Mouse (Mus musculus): ENCODE measurements around the gene Ube2d1. TPM values are rescaled to one million over a fixed set of nuclear protein-coding genes. Genes with fewer than 3 reads are reported as not detected.

Ube2d1 gene
- polyA plus RNA-seq, 1 experiment from 2014 or later: 153 TPM

DNA sequence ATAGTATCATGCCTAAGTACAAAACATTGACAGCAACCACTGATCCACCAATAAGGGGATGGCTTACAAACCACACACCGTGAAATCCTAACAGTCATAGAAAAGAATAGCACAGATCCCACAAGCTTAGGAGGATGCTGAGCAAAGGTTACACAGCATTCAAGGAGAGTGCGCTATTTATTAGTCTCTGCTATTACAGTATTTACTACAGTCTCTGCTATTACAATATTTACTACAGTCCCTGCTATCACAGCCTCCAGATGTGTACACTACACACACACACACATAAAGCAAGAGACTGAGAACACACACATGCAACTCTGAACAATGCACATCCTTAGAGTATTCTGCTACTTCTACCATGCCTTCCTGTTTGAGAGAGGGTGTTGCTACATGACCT is 17.1 kb downstream of the Ube2d1 start:
- Histone ChIP-seq H3K9ac (ENCODE audit: low read depth, low read length) (no peak overlapping the region), H3K4me1 (ENCODE audit: control insufficient read depth, insufficient read depth, low read depth, low read length) (peaks cover 7% of the 10 kb centered on the region), H3K4me3 (ENCODE audit: low read length) (no peak overlapping the region), H3K27me3 (replicated peaks; ENCODE audit: control insufficient read depth, insufficient read depth, low read length) (no peaks in the 10 kb centered on the region), H3K4me2 (ENCODE audit: low read length) (no peak overlapping the region), H3K36me3 (ENCODE audit: control insufficient read depth, insufficient read depth, low read length) (no peaks in the 10 kb centered on the region), H3K9me3 (ENCODE audit: control insufficient read depth, low read length) (no peaks in the 10 kb centered on the region), H3K27ac (ENCODE audit: low read depth, low read length) (no peak overlapping the region)
- WGBS: 88% methylated on average over 2 of the region's 2 CpGs
- no peak for ATAC-seq

DNA sequence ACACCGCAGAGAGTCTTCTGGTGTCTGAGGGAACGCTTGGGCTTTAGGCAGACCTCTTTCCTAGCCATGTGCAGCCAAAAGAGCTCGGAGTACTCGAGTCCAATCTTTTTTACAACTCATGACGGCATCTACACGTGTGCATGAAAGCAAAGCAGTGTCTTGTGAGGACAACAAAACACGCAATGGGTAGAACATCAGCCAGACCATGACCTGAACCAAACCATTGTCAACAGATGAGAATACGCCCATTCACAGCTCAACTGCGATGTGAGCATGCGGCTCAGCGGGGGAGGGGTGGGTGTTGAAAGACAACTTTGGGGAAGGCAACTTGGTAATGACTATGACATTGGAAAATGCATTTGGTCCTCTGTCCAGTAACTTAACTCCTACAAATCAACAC is 17.6 kb downstream of the Ube2d1 start:
- Histone ChIP-seq H3K9me3 (ENCODE audit: control insufficient read depth, low read length) (no peaks in the 10 kb centered on the region), H3K9ac (ENCODE audit: low read depth, low read length) (no peak overlapping the region), H3K27ac (ENCODE audit: low read depth, low read length) (no peak overlapping the region), H3K4me3 (ENCODE audit: low read length) (no peak overlapping the region), H3K4me1 (ENCODE audit: control insufficient read depth, insufficient read depth, low read depth, low read length) (peaks cover 2% of the 10 kb centered on the region), H3K36me3 (ENCODE audit: control insufficient read depth, insufficient read depth, low read length) (no peaks in the 10 kb centered on the region), H3K27me3 (replicated peaks; ENCODE audit: control insufficient read depth, insufficient read depth, low read length) (no peaks in the 10 kb centered on the region), H3K4me2 (ENCODE audit: low read length) (no peak overlapping the region)
- ATAC-seq: no peak
- 80% methylated on average over 11 of the region's 11 CpGs for WGBS

DNA sequence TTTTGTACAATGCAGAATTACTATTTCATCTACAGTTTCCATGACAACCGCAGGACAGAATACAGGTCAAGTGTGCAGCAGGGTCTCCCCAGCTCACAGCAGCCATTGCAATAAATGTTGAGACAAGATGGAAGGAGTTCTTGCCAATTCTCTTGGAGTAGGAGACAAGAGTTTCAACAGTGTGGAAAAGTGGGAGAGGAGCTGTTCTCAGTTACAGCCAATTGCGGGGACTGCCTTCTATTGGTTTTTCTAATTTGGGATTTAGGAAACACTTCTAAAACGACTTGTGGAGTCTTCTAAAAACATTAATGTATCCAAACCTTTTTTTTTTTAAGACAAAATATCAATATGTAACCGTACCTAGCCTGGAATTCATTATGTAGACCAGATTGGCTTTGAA is 20.0 kb downstream of the Ube2d1 start:
- WGBS: 93% methylated on average over 4 of the region's 4 CpGs
- Histone ChIP-seq H3K4me2 (ENCODE audit: low read length) (no peak overlapping the region), H3K4me3 (ENCODE audit: low read length) (no peak overlapping the region), H3K9ac (ENCODE audit: low read depth, low read length) (no peak overlapping the region), H3K27me3 (replicated peaks; ENCODE audit: control insufficient read depth, insufficient read depth, low read length) (no peaks in the 10 kb centered on the region), H3K27ac (ENCODE audit: low read depth, low read length) (no peak overlapping the region), H3K4me1 (ENCODE audit: control insufficient read depth, insufficient read depth, low read depth, low read length) (no peaks in the 10 kb centered on the region; the same call in none of the 2 replicates), H3K36me3 (ENCODE audit: control insufficient read depth, insufficient read depth, low read length) (no peaks in the 10 kb centered on the region), H3K9me3 (ENCODE audit: control insufficient read depth, low read length) (no peaks in the 10 kb centered on the region)
- no peak for ATAC-seq

DNA sequence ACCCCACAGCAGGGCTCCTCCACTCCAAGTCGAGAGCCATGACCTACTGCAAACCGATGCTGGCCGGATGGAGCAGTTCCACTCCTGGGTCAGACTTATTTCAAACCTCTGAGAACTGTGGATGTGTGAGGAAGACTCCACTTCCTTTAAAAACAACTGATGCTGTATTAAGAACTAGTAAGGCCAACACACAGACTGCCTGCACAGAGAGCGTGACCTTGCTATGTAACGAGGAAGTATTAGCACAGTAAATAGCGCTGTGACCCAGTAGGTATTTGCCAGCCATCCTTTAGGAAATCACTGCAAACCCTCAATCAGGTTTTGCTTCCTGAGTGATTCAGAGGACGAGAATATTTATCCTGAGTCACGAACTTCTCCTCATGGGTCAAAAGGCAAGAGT is 23.4 kb downstream of the Ube2d1 start:
- Histone ChIP-seq H3K27me3 (replicated peaks; ENCODE audit: control insufficient read depth, insufficient read depth, low read length) (no peaks in the 10 kb centered on the region), H3K4me1 (ENCODE audit: control insufficient read depth, insufficient read depth, low read depth, low read length) (no peaks in the 10 kb centered on the region; the same call in none of the 2 replicates), H3K4me3 (ENCODE audit: low read length) (no peak overlapping the region), H3K4me2 (ENCODE audit: low read length) (no peak overlapping the region), H3K9ac (ENCODE audit: low read depth, low read length) (no peak overlapping the region), H3K27ac (ENCODE audit: low read depth, low read length) (no peak overlapping the region), H3K9me3 (ENCODE audit: control insufficient read depth, low read length) (no peaks in the 10 kb centered on the region), H3K36me3 (ENCODE audit: control insufficient read depth, insufficient read depth, low read length) (peaks cover 6% of the 10 kb centered on the region; the same call in 1 of the 2 replicates)
- no peak for ATAC-seq
- WGBS: 80% methylated on average over 8 of the region's 8 CpGs

DNA sequence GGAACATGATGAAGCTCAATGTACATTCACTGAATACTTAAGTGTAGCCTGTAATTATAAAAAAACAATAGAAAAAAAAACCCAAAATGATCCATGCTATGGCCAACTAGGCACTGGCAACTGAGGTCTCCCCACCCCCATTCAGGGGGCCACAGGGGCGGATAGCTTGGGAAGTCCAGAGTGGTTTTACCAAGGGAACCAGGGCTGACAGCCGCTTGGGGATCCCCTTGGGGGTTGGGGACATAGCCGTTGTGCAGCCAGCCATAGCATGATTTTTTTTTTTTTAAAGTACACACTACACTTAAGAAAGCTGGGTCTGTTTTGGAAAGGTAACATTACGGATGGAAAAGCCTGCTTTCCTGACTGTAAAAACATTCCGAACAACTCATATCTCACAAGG is 26.1 kb downstream of the Ube2d1 start:
- H3K4me3 ChIP-seq (ENCODE audit: low read length): no peak overlapping the region
- 62% methylated on average over 5 of the region's 5 CpGs for WGBS
- H3K4me1 ChIP-seq (ENCODE audit: control insufficient read depth, insufficient read depth, low read depth, low read length): no peaks in the 10 kb centered on the region; the same call in 1 of the 2 replicates
- peaks cover 16% of the 10 kb centered on the region for H3K36me3 ChIP-seq (ENCODE audit: control insufficient read depth, insufficient read depth, low read length)
- H3K9me3 ChIP-seq (ENCODE audit: control insufficient read depth, low read length): no peaks in the 10 kb centered on the region
- no peaks in the 10 kb centered on the region for H3K27me3 ChIP-seq (replicated peaks; ENCODE audit: control insufficient read depth, insufficient read depth, low read length)
- no peak overlapping the region for H3K4me2 ChIP-seq (ENCODE audit: low read length)
- H3K9ac ChIP-seq (ENCODE audit: low read depth, low read length): no peak overlapping the region
- H3K27ac ChIP-seq (ENCODE audit: low read depth, low read length): no peak overlapping the region
- ATAC-seq: no peak

DNA sequence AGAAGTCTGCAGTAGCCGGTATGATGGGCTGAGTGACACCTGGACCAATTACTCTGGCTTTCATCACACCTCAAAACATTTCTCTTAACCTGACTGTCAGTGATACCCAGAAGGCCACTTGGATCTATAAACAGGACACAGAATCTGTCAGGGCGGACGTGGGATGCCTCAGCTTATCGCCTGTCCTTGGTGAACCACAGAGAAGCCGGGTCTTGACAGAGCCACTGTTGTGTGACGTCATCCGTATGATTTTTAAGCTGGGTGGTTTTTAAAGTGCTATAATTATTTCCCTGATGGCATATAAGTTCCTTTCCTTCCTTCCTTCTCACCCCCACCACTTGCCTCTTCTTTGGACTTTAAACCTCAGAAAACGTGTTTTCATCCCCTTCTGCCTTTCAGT is 26.5 kb downstream of the Ube2d1 start:
- H3K36me3 ChIP-seq (ENCODE audit: control insufficient read depth, insufficient read depth, low read length): peaks cover 16% of the 10 kb centered on the region

DNA sequence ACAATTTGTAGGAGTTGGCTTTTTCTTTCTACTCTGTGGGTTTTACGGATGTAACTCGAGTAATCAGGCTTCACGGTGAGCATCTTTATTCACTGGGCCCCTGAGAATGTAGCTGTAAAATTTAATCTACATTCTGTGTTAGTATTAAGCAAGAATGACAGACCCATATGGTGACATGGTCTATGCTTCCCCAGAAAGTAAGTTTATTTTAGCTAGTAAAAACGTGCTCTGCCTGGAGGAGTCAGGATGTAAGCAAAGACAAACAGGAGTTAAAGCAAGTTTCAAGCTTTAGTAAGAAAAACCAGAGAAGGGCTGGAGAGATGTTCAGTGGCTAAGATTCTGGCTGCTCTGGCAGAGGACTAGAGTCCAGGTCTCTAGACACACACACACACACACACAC is 31.9 kb downstream of the Ube2d1 start:
- Histone ChIP-seq H3K27me3 (replicated peaks; ENCODE audit: control insufficient read depth, insufficient read depth, low read length) (no peaks in the 10 kb centered on the region), H3K9me3 (ENCODE audit: control insufficient read depth, low read length) (no peaks in the 10 kb centered on the region), H3K27ac (ENCODE audit: low read depth, low read length) (no peak overlapping the region), H3K4me2 (ENCODE audit: low read length) (no peak overlapping the region), H3K4me3 (ENCODE audit: low read length) (no peak overlapping the region), H3K36me3 (ENCODE audit: control insufficient read depth, insufficient read depth, low read length) (peaks cover 12% of the 10 kb centered on the region), H3K4me1 (ENCODE audit: control insufficient read depth, insufficient read depth, low read depth, low read length) (no peaks in the 10 kb centered on the region), H3K9ac (ENCODE audit: low read depth, low read length) (no peak overlapping the region)
- 73% methylated on average over 4 of the region's 4 CpGs for WGBS
- no peak for ATAC-seq

More for the DNA sequence above, 26.5 kb downstream of the Ube2d1 start:
- H3K4me2 ChIP-seq (ENCODE audit: low read length): no peak overlapping the region
- H3K4me3 ChIP-seq (ENCODE audit: low read length): no peak overlapping the region
- no peaks in the 10 kb centered on the region; the same call in 1 of the 2 replicates for H3K4me1 ChIP-seq (ENCODE audit: control insufficient read depth, insufficient read depth, low read depth, low read length)
- no peaks in the 10 kb centered on the region for H3K27me3 ChIP-seq (replicated peaks; ENCODE audit: control insufficient read depth, insufficient read depth, low read length)
- 87% methylated on average over 8 of the region's 8 CpGs for WGBS
- H3K9me3 ChIP-seq (ENCODE audit: control insufficient read depth, low read length): no peaks in the 10 kb centered on the region
- no peak overlapping the region for H3K27ac ChIP-seq (ENCODE audit: low read depth, low read length)
- no peak overlapping the region for H3K9ac ChIP-seq (ENCODE audit: low read depth, low read length)
- no peak for ATAC-seq

DNA sequence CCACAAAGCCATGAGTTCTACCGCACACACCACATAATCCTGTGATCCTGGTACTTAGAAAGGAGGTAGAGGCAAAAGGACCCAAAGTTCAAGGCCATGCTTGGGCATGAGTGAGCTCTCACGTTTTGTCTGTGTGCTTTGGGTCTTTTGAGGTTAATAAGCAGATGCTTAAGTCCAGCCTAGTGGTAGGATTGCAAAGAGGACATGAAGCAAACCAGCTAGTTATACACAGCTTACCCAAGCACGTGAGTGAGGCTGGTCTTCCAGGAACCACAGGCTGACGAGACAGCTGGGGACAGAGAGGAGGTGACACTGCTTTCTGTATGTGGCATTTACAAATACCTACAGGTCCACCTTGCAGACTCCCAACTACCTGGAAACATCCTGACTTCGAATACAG is 32.6 kb downstream of the Ube2d1 start:
- no peaks in the 10 kb centered on the region for H3K9me3 ChIP-seq (ENCODE audit: control insufficient read depth, low read length)
- no peak overlapping the region for H3K9ac ChIP-seq (ENCODE audit: low read depth, low read length)
- WGBS: 81% methylated on average over 5 of the region's 5 CpGs
- ATAC-seq: no peak
- no peaks in the 10 kb centered on the region for H3K27me3 ChIP-seq (replicated peaks; ENCODE audit: control insufficient read depth, insufficient read depth, low read length)
- H3K4me3 ChIP-seq (ENCODE audit: low read length): no peak overlapping the region
- peaks cover 12% of the 10 kb centered on the region for H3K36me3 ChIP-seq (ENCODE audit: control insufficient read depth, insufficient read depth, low read length)
- no peak overlapping the region for H3K4me2 ChIP-seq (ENCODE audit: low read length)
- H3K27ac ChIP-seq (ENCODE audit: low read depth, low read length): no peak overlapping the region
- H3K4me1 ChIP-seq (ENCODE audit: control insufficient read depth, insufficient read depth, low read depth, low read length): no peaks in the 10 kb centered on the region

DNA sequence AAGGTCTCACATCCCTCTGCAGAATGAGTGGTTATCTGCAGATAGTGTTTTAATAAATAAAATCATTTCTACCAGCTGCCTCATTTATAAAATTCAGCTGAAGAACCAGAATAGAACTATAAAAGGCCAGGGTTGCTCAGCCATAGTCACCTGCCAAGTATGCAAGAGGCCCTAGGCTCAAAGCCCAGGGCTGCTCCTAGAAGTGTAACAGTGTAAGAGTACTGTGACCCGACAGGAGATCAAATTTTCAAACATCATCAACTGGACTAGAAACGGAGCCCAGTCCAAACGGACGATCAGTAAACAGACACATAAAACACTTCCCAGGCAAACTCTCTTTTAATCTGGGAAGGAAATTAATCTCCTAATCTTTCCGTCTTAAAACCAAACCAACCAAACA is 33.2 kb downstream of the Ube2d1 start:
- WGBS: 91% methylated on average over 5 of the region's 5 CpGs
- H3K9ac ChIP-seq (ENCODE audit: low read depth, low read length): no peak overlapping the region
- H3K36me3 ChIP-seq (ENCODE audit: control insufficient read depth, insufficient read depth, low read length): peaks cover 10% of the 10 kb centered on the region
- ATAC-seq: no peak
- H3K4me1 ChIP-seq (ENCODE audit: control insufficient read depth, insufficient read depth, low read depth, low read length): no peaks in the 10 kb centered on the region
- H3K27ac ChIP-seq (ENCODE audit: low read depth, low read length): no peak overlapping the region
- no peak overlapping the region for H3K4me2 ChIP-seq (ENCODE audit: low read length)
- no peaks in the 10 kb centered on the region for H3K27me3 ChIP-seq (replicated peaks; ENCODE audit: control insufficient read depth, insufficient read depth, low read length)
- no peaks in the 10 kb centered on the region for H3K9me3 ChIP-seq (ENCODE audit: control insufficient read depth, low read length)
- H3K4me3 ChIP-seq (ENCODE audit: low read length): no peak overlapping the region

DNA sequence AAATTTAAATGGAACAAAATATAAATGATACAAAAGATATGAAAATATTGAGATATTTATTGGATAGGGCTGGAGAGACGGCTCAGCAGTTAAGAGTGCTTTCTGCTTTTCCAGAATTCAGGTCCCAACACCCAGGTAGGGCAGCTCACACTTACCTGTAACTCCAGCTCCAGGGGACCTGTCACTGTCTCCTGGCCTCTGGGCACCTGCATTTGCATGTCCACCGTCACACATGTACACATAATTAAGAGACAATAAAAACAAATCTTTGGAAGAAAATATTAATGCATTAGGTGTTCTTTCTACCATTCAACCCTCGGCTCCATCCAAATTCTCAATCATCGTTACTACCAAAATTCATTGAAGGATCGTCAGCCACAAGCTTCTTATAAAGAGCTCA is 33.8 kb downstream of the Ube2d1 start:
- Histone ChIP-seq H3K9me3 (ENCODE audit: control insufficient read depth, low read length) (no peaks in the 10 kb centered on the region), H3K27me3 (replicated peaks; ENCODE audit: control insufficient read depth, insufficient read depth, low read length) (no peaks in the 10 kb centered on the region), H3K4me2 (ENCODE audit: low read length) (no peak overlapping the region), H3K27ac (ENCODE audit: low read depth, low read length) (no peak overlapping the region), H3K36me3 (ENCODE audit: control insufficient read depth, insufficient read depth, low read length) (peaks cover 8% of the 10 kb centered on the region), H3K4me1 (ENCODE audit: control insufficient read depth, insufficient read depth, low read depth, low read length) (no peaks in the 10 kb centered on the region), H3K4me3 (ENCODE audit: low read length) (no peak overlapping the region), H3K9ac (ENCODE audit: low read depth, low read length) (no peak overlapping the region)
- WGBS: 90% methylated on average over 5 of the region's 5 CpGs
- no peak for ATAC-seq
